Mouse (Mus musculus) kidney, postnatal 4 days (tissue): Measurements from ENCODE around the gene Fbxo36.

Experiments
- DNase-seq, 2 experiments: peaks; one replicate each; pipeline ENCODE4 v3.0.0; 2021; ENCODE audit warnings: mixed read lengths in 2 of 2

Gene Fbxo36

GRCm38 (mm10) chr1:84860360-84861254 is 21.0 kb downstream of the Fbxo36 start:
- no peak for DNase-seq

- no peak for DNase-seq
These were observed 21.6 kb downstream of the Fbxo36 start for GRCm38 (mm10) chr1:84861255-84861630.

GRCm38 (mm10) chr1:84864645-84865044 is 25.0 kb downstream of the Fbxo36 start:
- DNase-seq, result no peak

- no peak for DNase-seq
These were observed 26.6 kb downstream of the Fbxo36 start for GRCm38 (mm10) chr1:84866231-84866630.

- no peak for DNase-seq
These were observed 27.1 kb downstream of the Fbxo36 start for GRCm38 (mm10) chr1:84866706-84867230.

- no peak for DNase-seq
These were observed 28.7 kb downstream of the Fbxo36 start for GRCm38 (mm10) chr1:84868311-84868710.

GRCm38 (mm10) chr1:84868841-84869240 is 29.2 kb downstream of the Fbxo36 start:
- DNase-seq, result no peak

GRCm38 (mm10) chr1:84869498-84869897 is 29.9 kb downstream of the Fbxo36 start:
- DNase-seq, result no peak

- DNase-seq, result peak in 1 of 2 experiments; percentile 32
These were observed 31.5 kb downstream of the Fbxo36 start for GRCm38 (mm10) chr1:84871131-84871530.

- DNase-seq, result peak in 1 of 2 experiments; percentile 45
These were observed 32.5 kb downstream of the Fbxo36 start for GRCm38 (mm10) chr1:84872105-84872504.

GRCm38 (mm10) chr1:84872939-84873338 is 33.3 kb downstream of the Fbxo36 start:
- DNase-seq, result no peak

- no peak for DNase-seq
These were observed 37.9 kb downstream of the Fbxo36 start for GRCm38 (mm10) chr1:84877590-84877989.

GRCm38 (mm10) chr1:84879571-84880120 is 40.0 kb downstream of the Fbxo36 start:
- no peak for DNase-seq

- no peak for DNase-seq
These were observed 41.8 kb downstream of the Fbxo36 start for GRCm38 (mm10) chr1:84881248-84882065.

GRCm38 (mm10) chr1:84882066-84882532 is 42.5 kb downstream of the Fbxo36 start:
- no peak for DNase-seq

GRCm38 (mm10) chr1:84882937-84883336 is 43.3 kb downstream of the Fbxo36 start:
- no peak for DNase-seq

- peak; percentile 45 to 58 for DNase-seq
These were observed 44.2 kb downstream of the Fbxo36 start for GRCm38 (mm10) chr1:84883889-84884288.

GRCm38 (mm10) chr1:84885174-84885573 is 45.5 kb downstream of the Fbxo36 start:
- DNase-seq, result no peak

GRCm38 (mm10) chr1:84885921-84886320 is 46.3 kb downstream of the Fbxo36 start:
- no peak for DNase-seq

- DNase-seq, result no peak
These were observed 49.8 kb downstream of the Fbxo36 start for GRCm38 (mm10) chr1:84889330-84890004.

- no peak for DNase-seq
These were observed 50.4 kb downstream of the Fbxo36 start for GRCm38 (mm10) chr1:84890005-84890393.

GRCm38 (mm10) chr1:84890503-84890902 is 50.9 kb downstream of the Fbxo36 start:
- DNase-seq, result no peak
